Mouse (Mus musculus) layer of hippocampus, postnatal 14 days (tissue): ENCODE data around the gene Catsper3. TPM values are rescaled to one million over a fixed set of nuclear protein-coding genes. Genes with fewer than 3 reads are reported as not detected.

Source experiments
- DNase-seq, 2 experiments: peaks; one replicate each; pipeline ENCODE4 v3.0.0; 2021 to 2022; ENCODE audit warnings: low spot score in 2 of 2, mixed read lengths in 1 of 2
- long read RNA-seq, 2 experiments: library from polyadenylated mRNA; stranded (forward); transcript quantifications; one replicate each; pipeline ENCODE4 v2.0.0; 2021
- total RNA-seq, 2 experiments: library from RNA; stranded (reverse); gene quantifications; 2 replicates each; pipeline ENCODE4 v1.2.3; 2021

Gene Catsper3
- total RNA-seq: under 1 TPM; 0.25 to 0.29 TPM
- long read RNA-seq, experiment 1: 0 reads
- long read RNA-seq, experiment 2, partial matches to known transcripts: 0 of 2 reads
- long read RNA-seq, experiment 2, other reads (novel, unspliced or antisense): 2 of 2 reads

GRCm38 (mm10) chr13:55784268-55784667, at the start of gene Catsper3:
Catsper3 (plus strand) TSS chr13:55784568.
- no peak for DNase-seq

GRCm38 (mm10) chr13:55737885-55738284, 46.5 kb upstream of the Catsper3 start:
- DNase-seq: no peak

- DNase-seq: no peak
Measured at GRCm38 (mm10) chr13:55742306-55742705, 42.1 kb upstream of the Catsper3 start.

- no peak for DNase-seq
Measured at GRCm38 (mm10) chr13:55754380-55754779, 30.0 kb upstream of the Catsper3 start.

GRCm38 (mm10) chr13:55756789-55757188, 27.6 kb upstream of the Catsper3 start:
- no peak for DNase-seq

- DNase-seq: no peak
Measured at GRCm38 (mm10) chr13:55757645-55758044, 26.7 kb upstream of the Catsper3 start.

GRCm38 (mm10) chr13:55760576-55760975, 23.8 kb upstream of the Catsper3 start:
- DNase-seq: no peak

- no peak for DNase-seq
Measured at GRCm38 (mm10) chr13:55761486-55761885, 22.9 kb upstream of the Catsper3 start.

- DNase-seq: no peak
Measured at GRCm38 (mm10) chr13:55774352-55774751, 10.0 kb upstream of the Catsper3 start.

- DNase-seq: no peak
Measured at GRCm38 (mm10) chr13:55775056-55775455, 9.3 kb upstream of the Catsper3 start.

GRCm38 (mm10) chr13:55786120-55786519, 1.8 kb downstream of the Catsper3 start:
- no peak for DNase-seq

GRCm38 (mm10) chr13:55801246-55801645, 16.9 kb downstream of the Catsper3 start:
- no peak for DNase-seq

GRCm38 (mm10) chr13:55803973-55804372, 19.6 kb downstream of the Catsper3 start:
- no peak for DNase-seq

GRCm38 (mm10) chr13:55809041-55809623, 24.8 kb downstream of the Catsper3 start:
- no peak for DNase-seq

- no peak for DNase-seq
Measured at GRCm38 (mm10) chr13:55809707-55810106, 25.3 kb downstream of the Catsper3 start.

- DNase-seq: peak in 1 of 2 experiments; percentile 68
Measured at GRCm38 (mm10) chr13:55810947-55811346, 26.6 kb downstream of the Catsper3 start.

- DNase-seq: no peak
Measured at GRCm38 (mm10) chr13:55813490-55814016, 29.2 kb downstream of the Catsper3 start.

GRCm38 (mm10) chr13:55814834-55815233, 30.5 kb downstream of the Catsper3 start:
- no peak for DNase-seq

GRCm38 (mm10) chr13:55822499-55822898, 38.1 kb downstream of the Catsper3 start:
- DNase-seq: no peak

GRCm38 (mm10) chr13:55824151-55824945, 40.0 kb downstream of the Catsper3 start:
- DNase-seq: no peak

GRCm38 (mm10) chr13:55825245-55825681, 40.9 kb downstream of the Catsper3 start:
- no peak for DNase-seq
